In genomic region chr11:72224865-72225264, GRCm38 (mm10) we compare ENCODE assay signal across 9 mouse cellular contexts. TPM values are rescaled to one million over a fixed set of nuclear protein-coding genes. Genes with fewer than 3 reads are reported as not detected.
A peak's percentile ranks its signal among the peaks of the same experiment; 100 is the strongest.
DNase-seq lines count a peak whose midpoint lies in the region; ATAC-seq and TF ChIP-seq lines count a peak whose summit lies in the region.
"Had no signal": no experiment of that assay in that cellular context is flagged by ENCODE, and none has a peak within 500 bp of the region (broad histone marks: within the 10 kb centered on the region; RNA-seq: fewer than 3 reads in every experiment).

No protein-coding gene starts in this region.

- peaks cover 11% of the 10 kb centered on the region for H3K4me1 ChIP-seq in midbrain, embryonic 13.5 days (replicated peaks)
- no peaks in the 10 kb centered on the region for H3K4me1 ChIP-seq in small intestine, adult 2 months (ENCODE audit: control insufficient read depth, insufficient read depth, insufficient read length, low read length)
- H3K4me1 ChIP-seq: lung, embryonic 15.5 days had no signal

- H3K27ac ChIP-seq in midbrain, embryonic 13.5 days, result no peak overlapping the region
- no peak overlapping the region for H3K27ac ChIP-seq in small intestine, adult 2 months (ENCODE audit: insufficient read depth, low read depth, low read length)
- H3K27ac ChIP-seq: lung, embryonic 15.5 days had no signal

- ATAC-seq in hematopoietic stem cell, adult 5-6 weeks (replicated peaks in 1 of 2; ENCODE audit: insufficient read depth in 1 of 2, low FRiP score in 2 of 2, low TSS enrichment in 1 of 2, low read depth in 1 of 2, poor library complexity in 2 of 2, severe bottlenecking in 2 of 2), result peak; percentile 75 to 79
- peak; percentile 53; the same call in 1 of the 2 replicates for ATAC-seq in midbrain, embryonic 13.5 days

- peak; percentile 91; the same call in 1 of the 2 replicates for TF ChIP-seq CTCF in small intestine, adult 2 months (IDR thresholded peaks at IDR 0.05; ENCODE audit: extremely low read depth, insufficient read length, insufficient replicate concordance, low read depth, low read length)

- H3K4me2 ChIP-seq in midbrain, embryonic 13.5 days (replicated peaks), result no peak overlapping the region
- H3K4me2 ChIP-seq: lung, embryonic 15.5 days had no signal

- no peak overlapping the region for H3K4me3 ChIP-seq in midbrain, embryonic 13.5 days (replicated peaks)
- H3K4me3 ChIP-seq in small intestine, adult 2 months (ENCODE audit: low read depth, low read length), result no peak overlapping the region
- H3K4me3 ChIP-seq: lung, embryonic 15.5 days had no signal

- intact Hi-C loops in left cerebral cortex, postnatal 10 days (cut with DNase I), result loop anchor here (2.0 to 5.0 kb wide), 4 partner anchors 42 to 204 kb away; partner anchors contain the start of gene Slc13a5

- H3K9ac ChIP-seq in midbrain, embryonic 13.5 days (replicated peaks), result no peak overlapping the region
- H3K9ac ChIP-seq: lung, embryonic 15.5 days had no signal

- 17% methylated on average over 5 of the region's 5 CpGs for WGBS in midbrain, embryonic 13.5 days
- 3% methylated on average over 5 of the region's 5 CpGs for WGBS in small intestine, adult 2 months

- TF ChIP-seq POLR2A in small intestine, adult 2 months (IDR thresholded peaks at IDR 0.05; ENCODE audit: low read depth, low read length), result no peak

- H3K36me3 ChIP-seq in midbrain, embryonic 13.5 days, result no peaks in the 10 kb centered on the region
- no peaks in the 10 kb centered on the region for H3K36me3 ChIP-seq in small intestine, adult 2 months (ENCODE audit: control insufficient read depth, insufficient read depth, low read length)
- H3K36me3 ChIP-seq: lung, embryonic 15.5 days had no signal

- no peaks in the 10 kb centered on the region for H3K27me3 ChIP-seq in midbrain, embryonic 13.5 days
- no peaks in the 10 kb centered on the region for H3K27me3 ChIP-seq in small intestine, adult 2 months (ENCODE audit: control insufficient read depth, insufficient read depth, low read length)
- H3K27me3 ChIP-seq: lung, embryonic 15.5 days had no signal

- H3K9me3 ChIP-seq in midbrain, embryonic 13.5 days, result no peaks in the 10 kb centered on the region
- H3K9me3 ChIP-seq: lung, embryonic 15.5 days had no signal

- DNase-seq in gastrocnemius, adult 18-20 months (ENCODE audit: low spot score), result peak; percentile 69
- no peak for DNase-seq in gastrocnemius, postnatal 25 days
- peak; percentile 42 for DNase-seq in adrenal gland, adult 8-10 months
- peak; percentile 60 for DNase-seq in embryo, embryonic 11.5 days (ENCODE audit: low read depth, low spot score)
- DNase-seq in left cerebral cortex, postnatal 10 days (ENCODE audit: extremely low spot score in 1 of 2, low spot score in 2 of 2), result peak; percentile 71 to 79

RNA-seq across cellular contexts. Expression of gene Med31, which starts 9.5 kb away (rescaled TPM):
- total RNA-seq in gastrocnemius, adult 18-20 months (2021), result 1 to 10 TPM; 6.9 to 7.1 TPM
- 1 to 10 TPM; 5.8 to 7.4 TPM for total RNA-seq in gastrocnemius, postnatal 25 days (2021)
- 10 to 100 TPM; 10.9 to 15.5 (median 13.1) TPM for total RNA-seq in adrenal gland, adult 8-10 months (2022)
- total RNA-seq in hematopoietic stem cell, adult 5-6 weeks (2017), result 23.0 and 24.4 TPM in 2 replicates
- 10 to 100 TPM; 14.7 to 15.7 TPM for total RNA-seq in left cerebral cortex, postnatal 10 days (2021)
- 66.7 and 72.9 TPM in 2 replicates for polyA plus RNA-seq in midbrain, embryonic 13.5 days (2015; fragmentation: Nextera tagmentation; extraction: Ambion mirVana)
- 2.4 and 3.7 TPM in 2 replicates for polyA plus RNA-seq in small intestine, adult 2 months (2012; rRNA removed)

RNA-seq across cellular contexts. Expression of gene Txndc17, which starts 17.5 kb away (rescaled TPM):
- 10 to 100 TPM; 31.7 to 34.4 TPM for total RNA-seq in gastrocnemius, adult 18-20 months (2021)
- 10 to 100 TPM; 27.9 to 28.1 TPM for total RNA-seq in gastrocnemius, postnatal 25 days (2021)
- total RNA-seq in adrenal gland, adult 8-10 months (2022), result 10 to 100 TPM; 64.8 to 87.4 (median 71.6) TPM
- total RNA-seq in hematopoietic stem cell, adult 5-6 weeks (2017), result 25.6 and 33.7 TPM in 2 replicates
- 10 to 100 TPM; 43.4 to 46.1 TPM for total RNA-seq in left cerebral cortex, postnatal 10 days (2021)
- 152 and 160 TPM in 2 replicates for polyA plus RNA-seq in midbrain, embryonic 13.5 days (2015; fragmentation: Nextera tagmentation; extraction: Ambion mirVana)
- 40.3 and 86.5 TPM in 2 replicates for polyA plus RNA-seq in small intestine, adult 2 months (2012; rRNA removed)

RNA-seq across cellular contexts. Expression of gene 4933427D14Rik, which starts 17.6 kb away (rescaled TPM):
- 1 to 10 TPM in 1 of 2 experiments, under 1 TPM in 1; 0.83 to 1.0 TPM for total RNA-seq in gastrocnemius, adult 18-20 months (2021)
- 1 to 10 TPM; 1.9 to 3.0 TPM for total RNA-seq in gastrocnemius, postnatal 25 days (2021)
- total RNA-seq in adrenal gland, adult 8-10 months (2022), result 10 to 100 TPM in 2 of 4 experiments, 1 to 10 TPM in 2; 7.0 to 16.0 (median 10.6) TPM
- total RNA-seq in hematopoietic stem cell, adult 5-6 weeks (2017), result 28.3 and 40.3 TPM in 2 replicates
- total RNA-seq in left cerebral cortex, postnatal 10 days (2021), result 10 to 100 TPM; 30.1 to 32.5 TPM
- 27.9 and 31.0 TPM in 2 replicates for polyA plus RNA-seq in midbrain, embryonic 13.5 days (2015; fragmentation: Nextera tagmentation; extraction: Ambion mirVana)
- 1.3 and 2.5 TPM in 2 replicates for polyA plus RNA-seq in small intestine, adult 2 months (2012; rRNA removed)

RNA-seq across cellular contexts. Expression of gene Gm43951, which starts 18.2 kb away (rescaled TPM):
- under 1 TPM; 0.09 to 0.17 TPM for total RNA-seq in gastrocnemius, adult 18-20 months (2021)
- total RNA-seq in gastrocnemius, postnatal 25 days (2021), result under 1 TPM; 0.08 to 0.10 TPM
- 1 to 10 TPM in 3 of 4 experiments, under 1 TPM in 1; 0.64 to 2.1 (median 1.3) TPM for total RNA-seq in adrenal gland, adult 8-10 months (2022)
- total RNA-seq in hematopoietic stem cell, adult 5-6 weeks (2017), result 0.50 and 1.2 TPM in 2 replicates
- total RNA-seq in left cerebral cortex, postnatal 10 days (2021), result 10 to 100 TPM; 12.1 to 13.7 TPM
- 1.6 and 1.9 TPM in 2 replicates for polyA plus RNA-seq in midbrain, embryonic 13.5 days (2015; fragmentation: Nextera tagmentation; extraction: Ambion mirVana)
- polyA plus RNA-seq in small intestine, adult 2 months (2012; rRNA removed), result 0.19 TPM in 1 of 2 replicates, not detected in the other

RNA-seq across cellular contexts. Expression of gene Slc13a5, which starts 42.2 kb away (rescaled TPM):
- not detected for total RNA-seq in gastrocnemius, adult 18-20 months (2021)
- under 1 TPM in 1 of 2 experiments, not detected in 1; 0.19 TPM for total RNA-seq in gastrocnemius, postnatal 25 days (2021)
- total RNA-seq in adrenal gland, adult 8-10 months (2022), result under 1 TPM in 3 of 4 experiments, not detected in 1; 0.18 to 0.35 (median 0.35) TPM
- not detected in 2 replicates for total RNA-seq in hematopoietic stem cell, adult 5-6 weeks (2017)
- total RNA-seq in left cerebral cortex, postnatal 10 days (2021), result 10 to 100 TPM; 16.4 to 19.8 TPM
- polyA plus RNA-seq in midbrain, embryonic 13.5 days (2015; fragmentation: Nextera tagmentation; extraction: Ambion mirVana), result 0.69 and 0.93 TPM in 2 replicates
- not detected in 2 replicates for polyA plus RNA-seq in small intestine, adult 2 months (2012; rRNA removed)
